Mouse (Mus musculus): ENCODE results near the gene Cc2d1a. TPM values are rescaled to one million over a fixed set of nuclear protein-coding genes. Genes with fewer than 3 reads are reported as not detected.

Cc2d1a gene
- polyA plus RNA-seq, 1 experiment from 2014 or later = 5.4 TPM

DNA sequence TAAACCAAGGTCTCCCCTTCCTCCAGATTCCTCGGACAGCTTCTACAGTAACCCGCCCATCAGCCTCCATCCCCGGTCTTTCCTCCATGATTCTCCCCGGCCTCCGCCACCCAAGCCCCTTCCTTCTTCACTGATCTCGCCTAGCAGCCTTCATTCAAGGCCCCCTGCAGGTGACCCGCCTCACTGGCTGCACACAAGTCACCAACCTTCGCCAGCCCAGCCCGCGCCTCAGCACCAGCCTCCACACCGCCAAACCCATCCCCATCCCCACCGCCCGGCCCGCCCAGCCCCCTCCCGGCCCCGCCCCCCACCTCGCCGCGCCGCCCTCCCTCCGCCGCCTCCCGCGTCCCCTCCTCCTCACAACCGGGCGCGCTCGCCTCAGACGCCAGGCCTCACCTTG, 43.5 kb downstream of the Cc2d1a start:
- H3K27ac ChIP-seq = peak overlapping the region; percentile 70
- H3K9ac ChIP-seq = peak overlapping the region; percentile 81
- DNase-seq (peak; percentile 63), ATAC-seq (ENCODE audit: low read depth) (peak; percentile 71)
- H3K4me3 ChIP-seq (replicated peaks) = peak overlapping the region; percentile 76
- peak overlapping the region; percentile 92 for H3K4me2 ChIP-seq
- H3K36me3 ChIP-seq = peaks cover 26% of the 10 kb centered on the region
- peaks cover 33% of the 10 kb centered on the region for H3K4me1 ChIP-seq (replicated peaks)
- WGBS (ENCODE audit: insufficient replicate concordance) = under 1% methylated on average over 28 of the region's 29 CpGs
- H3K27me3 ChIP-seq = no peaks in the 10 kb centered on the region
- no peaks in the 10 kb centered on the region for H3K9me3 ChIP-seq (replicated peaks)

DNA sequence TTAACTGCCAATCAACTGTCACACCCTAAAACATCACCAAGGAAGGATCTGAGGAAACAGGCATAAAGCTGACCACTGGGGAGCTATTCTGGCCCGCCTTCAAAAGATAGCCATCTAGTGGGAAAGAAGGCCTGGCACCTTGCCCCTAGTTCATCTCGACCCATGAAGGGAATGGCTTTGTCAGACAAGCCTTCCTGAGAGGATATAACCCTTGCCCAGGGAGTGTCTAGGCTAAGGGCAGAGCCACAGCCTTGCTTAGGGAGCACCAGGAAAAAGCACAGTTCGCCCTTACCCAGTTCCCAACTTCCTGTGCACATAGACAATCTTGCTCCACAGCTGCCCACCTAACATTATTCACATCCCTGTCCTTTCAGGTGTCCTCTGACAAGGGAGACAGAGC, 44.1 kb downstream of the Cc2d1a start:
- no peaks in the 10 kb centered on the region for H3K9me3 ChIP-seq (replicated peaks)
- peak overlapping the region; percentile 70 for H3K27ac ChIP-seq
- ATAC-seq (ENCODE audit: low read depth) (no peak), DNase-seq (no peak)
- peak overlapping the region; percentile 92 for H3K4me2 ChIP-seq
- H3K9ac ChIP-seq = peak overlapping the region; percentile 81
- H3K36me3 ChIP-seq = peaks cover 31% of the 10 kb centered on the region
- H3K27me3 ChIP-seq = no peaks in the 10 kb centered on the region
- peaks cover 33% of the 10 kb centered on the region for H3K4me1 ChIP-seq (replicated peaks)
- peak overlapping the region; percentile 76 for H3K4me3 ChIP-seq (replicated peaks)
- WGBS (ENCODE audit: insufficient replicate concordance) = 39% methylated on average over 3 of the region's 3 CpGs

DNA sequence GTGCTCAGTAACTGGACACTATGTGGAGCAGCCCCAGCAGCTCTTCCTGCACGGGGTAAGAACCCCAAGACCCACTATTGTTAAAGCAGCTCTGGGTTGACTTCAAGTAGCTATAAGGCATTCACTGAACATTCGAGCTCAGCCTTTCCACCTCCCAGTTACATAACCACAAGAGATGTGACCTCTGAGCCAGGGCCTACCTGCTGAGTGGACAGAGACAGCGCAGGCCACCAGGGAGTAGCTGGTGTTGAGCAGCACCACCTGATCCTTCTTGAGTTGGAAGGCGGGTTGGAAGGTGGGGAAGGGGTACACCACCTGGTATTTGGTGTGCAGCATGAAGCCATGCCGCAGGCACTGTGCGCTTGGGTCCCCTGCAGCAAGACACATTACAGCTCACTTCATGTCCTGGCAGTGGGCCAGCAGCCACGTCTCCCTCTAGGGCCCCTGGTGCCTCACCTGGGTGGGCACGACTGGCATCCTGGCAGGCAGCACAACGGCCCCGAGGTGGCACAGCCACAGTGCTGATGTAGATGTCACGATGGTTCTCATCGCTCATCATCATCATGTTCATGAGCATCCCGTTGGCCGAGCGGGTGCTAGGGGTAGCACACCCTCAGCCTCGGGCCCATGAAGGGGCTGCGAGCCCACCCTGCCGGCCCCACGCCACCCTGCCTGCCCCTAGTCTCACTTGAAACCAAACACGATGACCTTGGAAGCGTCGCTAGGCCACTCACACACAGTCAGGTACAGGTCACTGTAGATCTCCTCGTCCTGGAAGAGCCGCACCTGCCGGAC, 46.1 kb downstream of the Cc2d1a start:
- no peaks in the 10 kb centered on the region for H3K27me3 ChIP-seq
- H3K36me3 ChIP-seq = peaks cover 50% of the 10 kb centered on the region
- 83% methylated on average over 25 of the region's 25 CpGs for WGBS (ENCODE audit: insufficient replicate concordance)
- H3K9ac ChIP-seq = no peak overlapping the region
- H3K4me2 ChIP-seq = no peak overlapping the region
- H3K4me3 ChIP-seq (replicated peaks) = no peak overlapping the region
- H3K4me1 ChIP-seq (replicated peaks) = peaks cover 33% of the 10 kb centered on the region
- ATAC-seq (ENCODE audit: low read depth) = no peak
- no peak for DNase-seq
- no peak overlapping the region for H3K27ac ChIP-seq
- no peaks in the 10 kb centered on the region for H3K9me3 ChIP-seq (replicated peaks)

DNA sequence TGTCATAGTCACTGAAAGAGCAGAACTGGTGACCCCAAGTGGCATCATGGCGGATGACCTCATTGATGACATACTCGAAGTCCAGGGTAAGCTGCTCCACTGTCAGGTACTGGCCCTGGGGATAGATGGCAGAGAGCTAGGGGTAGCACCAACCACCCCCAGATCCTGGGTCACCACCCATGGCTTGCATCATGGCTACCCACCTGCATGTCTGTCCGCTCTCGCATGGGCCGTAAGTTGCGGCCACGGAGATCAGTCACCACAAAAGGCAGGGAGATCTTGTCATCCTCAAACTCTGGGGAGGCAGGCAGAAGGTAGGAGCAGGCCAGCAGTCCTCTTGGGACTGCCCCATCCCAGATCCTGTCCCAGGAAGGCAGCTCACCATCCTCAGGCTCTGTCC, 49.4 kb downstream of the Cc2d1a start:
- Histone ChIP-seq H3K9me3 (replicated peaks) (no peaks in the 10 kb centered on the region), H3K36me3 (peaks cover 79% of the 10 kb centered on the region), H3K4me1 (replicated peaks) (peaks cover 11% of the 10 kb centered on the region), H3K4me3 (replicated peaks) (no peak overlapping the region), H3K4me2 (no peak overlapping the region), H3K9ac (no peak overlapping the region), H3K27me3 (no peaks in the 10 kb centered on the region), H3K27ac (no peak overlapping the region)
- DNase-seq (no peak), ATAC-seq (ENCODE audit: low read depth) (no peak)
- 89% methylated on average over 7 of the region's 7 CpGs for WGBS (ENCODE audit: insufficient replicate concordance)

DNA sequence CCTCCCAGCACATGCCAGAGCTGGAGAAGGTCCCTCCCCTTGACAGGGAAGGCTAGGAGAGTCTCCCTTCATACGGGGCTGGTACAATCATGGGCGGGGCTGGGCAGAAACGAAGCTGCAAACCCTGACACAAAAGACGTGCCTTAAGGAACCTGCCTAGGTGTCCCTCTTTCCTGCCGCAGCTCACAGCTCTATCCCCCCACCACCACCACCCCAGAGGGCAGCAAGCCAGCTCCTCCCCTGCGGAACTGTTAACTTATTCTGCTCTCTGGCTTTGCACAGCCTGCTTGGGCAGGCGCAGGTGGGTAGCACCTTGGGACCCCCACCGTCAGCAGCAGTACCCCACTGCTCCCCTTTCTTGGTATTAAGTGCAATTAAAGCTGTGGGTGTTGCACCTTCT, 51.7 kb downstream of the Cc2d1a start:
- Histone ChIP-seq H3K9me3 (replicated peaks) (no peaks in the 10 kb centered on the region), H3K36me3 (peaks cover 81% of the 10 kb centered on the region), H3K4me3 (replicated peaks) (no peak overlapping the region), H3K27ac (no peak overlapping the region), H3K27me3 (no peaks in the 10 kb centered on the region), H3K9ac (no peak overlapping the region), H3K4me2 (no peak overlapping the region), H3K4me1 (replicated peaks) (no peaks in the 10 kb centered on the region)
- 64% methylated on average over 8 of the region's 8 CpGs for WGBS (ENCODE audit: insufficient replicate concordance)
- no peak for ATAC-seq (ENCODE audit: low read depth)
- DNase-seq = no peak

DNA sequence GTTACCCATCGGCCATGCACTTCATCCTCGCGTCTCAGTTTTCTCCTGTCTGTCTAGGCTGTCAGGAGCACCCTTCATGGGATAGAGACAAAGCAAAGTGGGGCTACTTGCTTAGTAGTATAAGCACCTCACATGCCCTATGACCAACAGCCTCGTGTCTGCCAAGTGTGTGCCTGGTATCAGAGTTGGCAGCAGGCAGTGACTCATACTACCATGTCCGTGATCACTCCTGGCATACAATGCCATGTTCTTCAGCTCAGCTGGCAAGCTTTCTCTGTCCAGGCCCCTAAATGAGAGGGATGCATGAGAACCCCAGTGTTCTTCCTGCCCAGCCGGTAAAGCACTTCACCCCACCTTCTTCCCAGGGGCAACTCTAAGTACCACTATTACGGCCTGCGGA, 57.2 kb downstream of the Cc2d1a start:
- H3K27ac ChIP-seq = no peak overlapping the region
- no peaks in the 10 kb centered on the region for H3K4me1 ChIP-seq (replicated peaks)
- H3K4me2 ChIP-seq = no peak overlapping the region
- ATAC-seq (ENCODE audit: low read depth) (no peak), DNase-seq (no peak)
- H3K27me3 ChIP-seq = no peaks in the 10 kb centered on the region
- H3K9ac ChIP-seq = no peak overlapping the region
- no peaks in the 10 kb centered on the region for H3K9me3 ChIP-seq (replicated peaks)
- H3K36me3 ChIP-seq = peaks cover 64% of the 10 kb centered on the region
- H3K4me3 ChIP-seq (replicated peaks) = no peak overlapping the region
- WGBS (ENCODE audit: insufficient replicate concordance) = 83% methylated on average over 8 of the region's 8 CpGs

DNA sequence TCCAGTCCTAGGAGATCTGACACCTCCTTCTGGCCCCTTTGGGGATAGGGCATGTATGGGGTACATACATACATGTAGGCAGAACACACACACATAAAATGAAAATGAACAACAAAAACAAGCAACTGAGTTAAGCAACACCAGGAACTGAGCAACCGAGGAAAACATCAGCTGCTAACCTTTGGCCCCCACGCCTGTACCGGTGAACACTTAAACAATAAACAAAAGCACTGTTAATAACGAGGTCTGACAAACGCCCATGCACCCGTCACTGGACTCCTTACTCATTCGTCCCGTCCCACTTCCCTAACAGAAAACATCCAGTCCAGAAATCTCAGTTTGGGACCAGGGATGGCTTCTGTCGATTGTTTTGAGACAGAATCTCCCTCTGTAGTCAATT, 58.5 kb downstream of the Cc2d1a start:
- H3K4me1 ChIP-seq (replicated peaks) = peaks cover 4% of the 10 kb centered on the region; the same call in 1 of the 2 replicates
- no peaks in the 10 kb centered on the region for H3K9me3 ChIP-seq (replicated peaks)
- no peak overlapping the region for H3K27ac ChIP-seq
- H3K27me3 ChIP-seq = no peaks in the 10 kb centered on the region
- ATAC-seq (ENCODE audit: low read depth) (no peak), DNase-seq (no peak)
- no peak overlapping the region for H3K4me3 ChIP-seq (replicated peaks)
- no peak overlapping the region for H3K4me2 ChIP-seq
- WGBS (ENCODE audit: insufficient replicate concordance) = 73% methylated on average over 9 of the region's 9 CpGs
- H3K36me3 ChIP-seq = peaks cover 59% of the 10 kb centered on the region
- H3K9ac ChIP-seq = no peak overlapping the region

DNA sequence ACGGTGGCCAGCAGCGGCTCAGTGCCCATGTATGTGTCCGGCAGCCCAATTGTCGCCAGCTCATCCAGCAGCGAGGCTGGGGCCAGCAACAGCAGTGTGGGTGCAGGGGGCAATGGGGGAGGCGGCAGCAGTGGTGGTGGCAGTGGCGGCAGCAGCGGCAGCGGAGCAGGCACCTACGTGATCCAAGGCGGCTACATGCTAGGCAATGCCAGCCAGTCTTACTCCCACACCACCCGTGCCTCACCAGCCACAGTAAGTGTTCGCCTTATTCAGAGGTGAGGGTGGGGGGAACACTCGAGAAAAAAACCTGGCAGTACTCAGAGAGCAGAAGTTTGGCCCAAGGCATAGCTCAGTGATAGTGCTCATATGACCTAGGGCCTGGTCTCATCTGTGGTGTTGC, 59.9 kb downstream of the Cc2d1a start:
- DNase-seq (no peak), ATAC-seq (ENCODE audit: low read depth) (no peak)
- Histone ChIP-seq H3K27ac (no peak overlapping the region), H3K36me3 (peaks cover 63% of the 10 kb centered on the region), H3K4me3 (replicated peaks) (no peak overlapping the region), H3K27me3 (no peaks in the 10 kb centered on the region), H3K4me2 (no peak overlapping the region), H3K4me1 (replicated peaks) (peaks cover 6% of the 10 kb centered on the region; the same call in 1 of the 2 replicates), H3K9ac (no peak overlapping the region), H3K9me3 (replicated peaks) (no peaks in the 10 kb centered on the region)
- 91% methylated on average over 14 of the region's 14 CpGs for WGBS (ENCODE audit: insufficient replicate concordance)

DNA sequence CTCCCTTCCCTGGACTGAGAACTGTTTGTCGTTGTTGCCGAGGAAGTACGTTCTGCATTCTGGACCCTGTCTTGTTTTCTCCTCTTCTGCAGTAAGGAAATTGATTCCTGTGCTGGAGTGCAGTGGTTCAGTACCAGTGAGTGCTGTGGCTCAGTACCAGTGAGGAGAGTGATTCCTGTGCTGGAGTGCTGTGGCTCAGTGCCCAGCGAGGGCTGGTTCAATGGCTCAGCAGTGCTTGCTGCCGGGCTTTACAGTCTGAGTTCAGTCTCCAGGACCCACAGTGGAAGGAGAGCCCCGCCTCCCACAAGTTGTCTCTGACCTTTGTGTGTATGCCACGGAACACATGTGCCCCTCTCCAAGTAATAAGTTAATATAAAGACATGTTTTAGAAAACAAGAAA, 60.6 kb downstream of the Cc2d1a start:
- Histone ChIP-seq H3K4me3 (replicated peaks) (no peak overlapping the region), H3K9ac (no peak overlapping the region), H3K27me3 (no peaks in the 10 kb centered on the region), H3K36me3 (peaks cover 63% of the 10 kb centered on the region), H3K27ac (no peak overlapping the region), H3K9me3 (replicated peaks) (no peaks in the 10 kb centered on the region), H3K4me2 (no peak overlapping the region), H3K4me1 (replicated peaks) (peaks cover 8% of the 10 kb centered on the region; the same call in 1 of the 2 replicates)
- 80% methylated on average over 7 of the region's 7 CpGs for WGBS (ENCODE audit: insufficient replicate concordance)
- no peak for DNase-seq
- no peak for ATAC-seq (ENCODE audit: low read depth)

DNA sequence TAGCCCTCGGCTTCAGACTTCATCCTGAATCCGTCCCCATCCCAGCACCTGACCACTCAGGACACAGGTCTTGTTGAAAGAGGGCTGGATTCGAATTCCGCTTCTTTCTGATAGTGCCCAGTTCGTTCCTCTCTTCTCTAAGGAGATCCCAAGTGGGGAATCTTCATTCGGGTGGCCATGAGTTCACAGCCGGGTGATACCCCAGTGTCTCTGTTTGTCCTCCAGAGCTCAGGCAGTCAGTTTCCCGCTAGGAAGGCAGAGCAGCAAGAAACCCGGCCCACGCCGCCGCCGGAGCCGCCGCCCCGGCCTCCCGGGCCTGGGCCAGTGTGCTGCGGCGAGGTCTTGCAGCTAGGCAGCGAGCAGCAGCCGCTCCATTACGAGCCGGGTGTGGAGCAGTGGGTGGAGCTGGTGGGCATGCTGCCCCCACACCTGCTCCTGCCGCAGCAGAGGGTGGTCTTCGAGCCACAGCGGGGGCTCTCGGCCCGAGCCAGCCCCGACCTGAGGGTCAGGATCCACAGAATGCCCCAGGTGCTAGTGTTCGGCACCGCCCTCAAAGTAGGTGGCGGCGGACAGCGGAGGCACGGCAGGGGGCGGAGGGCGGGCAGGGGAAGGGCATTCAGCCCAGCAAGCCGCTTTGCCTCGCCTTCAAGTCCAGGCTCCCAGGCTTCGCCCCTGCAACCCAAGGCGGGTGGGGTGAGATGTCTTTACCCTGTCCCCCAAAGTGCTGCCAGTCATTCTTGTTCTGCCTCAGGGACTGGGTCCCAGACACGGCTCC, 63.2 kb downstream of the Cc2d1a start:
- Histone ChIP-seq H3K9me3 (replicated peaks) (no peaks in the 10 kb centered on the region), H3K4me1 (replicated peaks) (peaks cover 9% of the 10 kb centered on the region; the same call in 1 of the 2 replicates), H3K4me3 (replicated peaks) (no peak overlapping the region), H3K9ac (no peak overlapping the region), H3K27me3 (no peaks in the 10 kb centered on the region), H3K27ac (no peak overlapping the region), H3K4me2 (peak overlapping the region; percentile 14; the same call in 1 of the 2 replicates), H3K36me3 (peaks cover 66% of the 10 kb centered on the region)
- no peak for ATAC-seq (ENCODE audit: low read depth)
- no peak for DNase-seq
- 78% methylated on average over 42 of the region's 42 CpGs for WGBS (ENCODE audit: insufficient replicate concordance)

DNA sequence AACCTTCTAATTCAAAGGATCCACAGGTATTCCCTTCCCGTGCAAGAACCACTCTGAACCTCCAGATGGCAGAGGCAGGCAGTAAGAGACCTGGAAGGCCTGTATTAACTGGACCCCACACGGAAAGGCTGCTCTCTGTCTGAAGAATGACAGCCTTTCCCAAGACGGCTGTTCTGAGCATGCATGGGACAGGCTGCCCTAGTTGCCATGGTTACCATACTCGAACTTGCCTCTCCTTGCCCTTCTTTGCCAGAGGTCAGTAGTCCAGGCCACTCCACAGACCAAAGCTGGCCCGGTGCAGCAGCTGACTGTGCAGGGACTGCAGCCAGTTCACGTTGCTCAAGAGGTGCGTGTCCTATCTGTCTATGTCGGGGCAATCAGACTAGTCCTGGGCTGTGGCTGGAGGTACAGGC, 63.9 kb downstream of the Cc2d1a start:
- ATAC-seq (ENCODE audit: low read depth) (peak; percentile 39), DNase-seq (no peak)
- Histone ChIP-seq H3K4me1 (replicated peaks) (peaks cover 9% of the 10 kb centered on the region; the same call in 1 of the 2 replicates), H3K36me3 (peaks cover 66% of the 10 kb centered on the region), H3K9me3 (replicated peaks) (no peaks in the 10 kb centered on the region), H3K9ac (no peak overlapping the region), H3K27me3 (no peaks in the 10 kb centered on the region), H3K4me2 (no peak overlapping the region), H3K27ac (no peak overlapping the region), H3K4me3 (replicated peaks) (no peak overlapping the region)
- WGBS (ENCODE audit: insufficient replicate concordance) = 72% methylated on average over 8 of the region's 8 CpGs

All from liver, embryonic 13.5 days (tissue).